Mouse (Mus musculus) urinary bladder, postnatal 25 days (tissue): Measurements from ENCODE around the gene Gm45837.

Experiments used
- DNase-seq: peaks from one replicate; pipeline ENCODE4 v3.0.0; 2022; ENCODE audit warnings: low spot score

Gm45837 gene

DNA sequence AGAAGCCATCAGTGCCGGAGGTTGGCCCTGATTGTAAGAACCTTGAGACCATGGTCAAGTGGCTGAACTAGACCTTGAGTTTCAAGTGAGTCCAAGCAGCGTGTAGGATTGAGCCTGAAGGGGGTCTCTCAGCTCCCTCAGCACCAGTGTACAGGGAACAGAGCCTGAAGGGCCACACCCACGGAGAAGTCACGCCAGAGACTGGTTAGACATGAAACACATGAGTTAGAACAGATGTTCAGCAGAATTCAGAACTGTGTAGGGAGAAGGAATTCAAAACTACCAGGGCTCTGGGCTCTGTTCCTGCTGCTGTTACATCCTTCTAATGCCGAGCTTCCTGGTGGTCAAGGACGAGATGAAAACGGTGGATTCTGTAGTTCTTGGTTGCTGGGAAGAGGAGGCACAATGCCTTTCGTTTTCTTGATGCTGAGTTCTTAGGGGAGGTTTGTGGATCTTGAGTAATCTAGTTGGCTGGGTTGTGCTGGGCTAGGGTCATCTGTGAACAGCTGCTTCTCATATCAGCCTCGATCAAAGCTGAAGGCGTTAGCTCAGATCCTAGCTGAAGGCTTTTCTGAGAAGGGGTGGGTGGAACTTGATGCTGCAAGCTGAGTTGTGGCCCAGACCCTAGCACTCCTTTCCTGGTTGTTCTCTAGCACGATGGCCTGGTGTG, at the start of gene Gm45837:
Gm45837 (plus strand) TSS at position 620 of the 670 bp plus-strand sequence.
- DNase-seq, result no peak

DNA sequence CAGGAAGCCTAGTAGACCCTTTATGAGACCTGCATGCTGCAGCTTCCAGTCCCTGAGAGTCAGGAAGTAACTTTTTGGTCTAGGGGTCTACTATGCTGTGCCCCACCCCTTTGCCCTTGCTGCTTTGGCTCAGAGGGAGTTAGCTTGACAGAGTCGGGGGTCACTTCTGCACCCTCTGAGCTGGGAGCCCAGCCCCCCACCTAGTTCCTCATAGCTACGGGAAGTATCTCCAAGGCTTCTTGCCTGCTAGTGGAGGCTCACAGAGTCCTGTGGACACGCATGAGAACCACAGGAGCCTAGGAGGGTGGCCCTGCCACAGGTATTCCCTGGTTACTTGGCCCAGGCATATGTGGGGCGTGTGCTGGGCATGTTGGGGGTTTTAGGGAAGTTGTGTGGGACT, 49.7 kb upstream of the Gm45837 start:
- DNase-seq, result no peak

DNA sequence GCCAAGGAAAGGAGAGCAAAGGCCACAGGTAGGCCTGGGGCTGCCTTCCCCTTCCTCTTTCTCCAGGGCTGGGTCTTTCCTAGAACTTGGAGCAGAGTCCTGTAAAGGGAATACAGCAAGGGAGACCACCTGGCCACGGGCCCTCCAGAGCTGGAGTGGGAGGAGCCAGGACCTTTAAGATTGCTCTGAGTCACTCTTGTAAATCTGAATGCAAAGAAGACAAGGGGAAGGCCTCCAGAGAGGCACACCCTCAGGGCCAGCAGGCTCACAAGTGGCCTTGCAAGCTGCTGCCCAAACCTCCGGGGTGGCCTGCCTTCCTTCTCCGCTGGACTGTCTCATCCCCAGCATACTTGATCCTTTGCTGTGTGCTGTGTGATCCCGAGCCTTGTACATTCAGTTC, 48.9 kb upstream of the Gm45837 start:
- no peak for DNase-seq

DNA sequence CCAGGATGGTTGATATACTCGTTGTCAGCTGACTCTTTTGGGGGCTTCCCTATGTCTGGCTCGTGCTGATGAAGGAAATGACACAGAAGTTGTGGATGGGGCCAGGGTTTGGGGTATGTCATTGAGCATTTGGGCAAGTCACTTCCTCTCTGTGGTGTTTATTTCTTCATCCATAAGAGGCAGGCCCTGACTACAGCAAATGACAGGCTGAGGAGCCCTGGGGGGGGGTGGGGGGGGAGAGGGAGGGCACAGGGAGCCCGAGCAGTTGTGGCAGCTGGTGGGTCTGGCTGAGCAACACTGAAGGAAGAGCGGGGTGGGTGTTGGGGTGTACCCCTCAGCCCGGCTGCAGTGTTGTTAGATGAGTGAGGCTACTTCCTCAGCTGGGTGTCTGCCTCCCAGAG, 47.9 kb upstream of the Gm45837 start:
- no peak for DNase-seq

DNA sequence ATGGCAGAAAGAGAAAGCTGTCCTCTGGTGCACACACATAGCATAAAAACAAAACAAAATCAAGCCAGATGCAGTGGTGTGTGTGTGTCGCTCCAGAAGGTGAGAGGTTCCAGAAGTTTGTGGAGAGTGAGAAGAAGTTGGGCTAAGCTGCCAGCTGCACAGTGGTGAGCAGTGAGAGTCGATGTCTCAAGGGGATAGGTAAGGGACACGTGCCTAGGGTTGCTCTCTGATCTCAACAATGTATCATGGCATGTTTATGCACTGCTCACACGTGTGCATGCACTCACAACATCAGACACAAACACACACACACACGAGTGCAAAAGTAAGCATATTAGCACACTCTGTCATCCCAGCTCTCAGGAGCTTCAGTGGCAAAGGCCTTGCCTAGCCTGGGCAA, 46.8 kb upstream of the Gm45837 start:
- DNase-seq, result no peak

DNA sequence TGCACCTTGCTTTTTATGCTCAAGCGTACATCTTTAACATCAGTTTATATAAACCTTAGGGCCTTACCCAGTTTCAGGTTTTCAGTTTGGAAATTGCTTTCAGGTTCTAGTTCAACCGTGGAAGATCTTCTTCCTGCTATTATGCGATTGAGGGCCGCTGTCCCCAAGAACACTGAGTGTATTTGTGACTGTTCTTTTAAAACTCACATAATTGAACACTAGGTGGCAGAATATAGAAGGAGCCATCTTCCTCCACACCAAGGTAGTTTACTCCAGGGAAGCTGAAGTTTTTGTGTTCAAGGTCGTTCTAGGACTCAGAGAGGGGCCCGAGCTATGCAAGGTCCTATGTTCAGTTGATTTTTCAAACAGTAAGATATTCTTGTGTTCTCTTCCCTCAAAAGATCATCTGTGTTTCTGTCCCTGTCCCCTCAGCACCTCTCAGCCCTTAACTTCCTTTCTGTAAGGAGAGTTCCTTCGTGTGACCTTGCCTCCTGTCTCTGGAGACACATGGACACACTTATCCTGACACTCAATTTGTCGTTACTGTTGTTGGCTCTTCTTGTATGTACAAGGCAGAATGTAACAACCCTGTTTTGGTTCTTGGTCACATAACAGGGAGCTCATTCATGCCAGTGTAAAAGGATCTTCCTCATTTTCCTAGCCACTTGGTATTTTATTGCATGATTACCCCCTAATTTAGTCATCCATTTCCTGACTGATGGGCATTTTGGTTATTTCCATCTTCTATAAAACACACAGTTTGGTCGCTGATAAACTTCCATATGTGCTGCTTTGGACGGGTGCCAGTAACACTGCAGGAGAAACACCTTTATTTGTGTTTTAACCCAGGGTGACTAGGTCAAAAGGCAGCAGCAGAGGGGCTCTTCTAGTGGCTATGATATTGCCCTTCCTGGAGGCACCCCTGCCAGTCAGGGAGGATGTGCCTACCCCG, 42.5 kb upstream of the Gm45837 start:
- no peak for DNase-seq

DNA sequence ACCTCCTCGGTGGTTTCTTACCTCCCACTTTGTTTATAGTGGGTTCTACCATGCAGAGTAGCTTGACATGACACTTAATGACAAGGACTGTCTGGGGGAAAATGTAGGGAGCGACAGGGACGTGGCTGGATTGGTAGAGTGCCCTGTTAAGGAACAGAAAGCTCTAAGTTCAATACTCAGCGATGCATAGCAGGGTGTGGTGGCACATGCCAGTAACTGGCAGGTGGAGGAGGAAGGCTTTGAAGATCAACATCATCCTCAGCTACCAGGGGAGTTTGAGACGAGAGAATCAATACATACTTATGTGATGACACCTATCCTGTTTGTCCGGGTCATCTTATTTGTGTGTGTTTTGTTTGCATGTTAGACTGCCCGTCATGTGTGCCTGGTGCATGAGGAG, 41.0 kb upstream of the Gm45837 start:
- DNase-seq, result no peak

DNA sequence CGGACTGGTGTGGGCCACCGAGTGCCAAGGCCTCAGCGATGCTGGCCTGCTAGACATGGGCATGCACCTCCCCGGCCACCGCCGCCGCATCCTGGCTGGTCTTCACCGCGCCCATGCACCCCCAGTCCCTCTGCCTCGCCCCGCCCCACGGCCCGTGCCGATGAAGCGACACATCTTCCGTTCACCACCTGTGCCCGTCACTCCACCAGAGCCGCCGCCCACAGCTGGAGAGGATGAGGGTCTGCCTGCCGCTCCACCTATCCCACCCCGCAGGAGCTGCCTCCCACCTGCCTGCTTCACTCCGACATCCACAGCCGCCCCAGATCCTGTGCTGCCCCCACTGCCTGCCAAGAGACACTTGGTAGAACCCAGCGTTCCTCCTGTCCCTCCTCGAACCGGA, 37.6 kb upstream of the Gm45837 start:
- no peak for DNase-seq

DNA sequence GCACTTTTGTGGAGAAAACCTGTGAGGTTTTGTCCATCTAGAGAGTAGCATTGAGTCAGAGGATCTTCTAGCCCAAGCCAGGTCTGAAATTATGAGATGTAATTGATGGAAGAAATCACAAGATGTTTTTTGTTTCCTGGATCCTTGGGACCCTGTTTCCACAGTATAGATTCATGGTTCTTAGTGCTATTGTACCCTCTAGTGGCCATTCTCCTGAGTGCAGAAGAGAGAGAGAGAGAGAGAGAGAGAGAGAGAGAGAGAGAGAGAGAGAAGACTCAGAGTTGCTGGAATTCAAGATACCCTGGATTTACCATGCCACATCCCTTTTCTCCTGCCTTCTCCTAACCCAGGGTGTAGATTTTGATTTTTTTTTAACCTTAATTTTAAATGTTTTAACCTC, 36.5 kb upstream of the Gm45837 start:
- DNase-seq, result no peak

DNA sequence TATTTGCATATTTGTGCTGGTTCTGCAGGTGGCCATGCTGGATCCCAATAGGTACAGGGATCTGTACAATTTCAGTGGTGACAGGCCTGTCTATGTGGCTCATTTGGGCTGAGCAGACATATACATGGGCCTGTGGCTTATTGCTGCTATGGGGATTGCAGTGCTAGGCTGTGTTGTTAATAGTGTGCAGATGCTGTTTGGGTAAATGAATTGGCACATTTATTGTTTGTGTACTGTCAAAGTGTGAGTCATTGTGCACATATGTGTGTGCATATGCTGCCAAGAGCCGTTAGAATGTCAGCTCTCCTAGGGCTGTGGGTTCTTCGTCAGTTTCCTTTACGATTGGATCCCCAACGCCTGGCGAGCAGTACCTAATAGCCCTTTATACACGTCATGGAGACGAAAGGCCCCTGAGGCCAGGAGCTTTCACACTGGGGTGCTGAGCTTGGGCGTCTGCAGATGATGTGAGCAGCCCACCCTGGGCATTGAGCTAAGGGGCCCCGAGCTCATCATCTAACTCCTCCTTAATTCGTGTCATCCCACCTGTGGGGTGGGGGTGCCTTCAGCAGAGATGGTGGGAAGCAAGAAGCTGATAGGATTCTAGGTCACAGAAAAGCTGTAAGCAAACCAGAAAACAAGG, 33.9 kb upstream of the Gm45837 start:
- DNase-seq, result no peak

DNA sequence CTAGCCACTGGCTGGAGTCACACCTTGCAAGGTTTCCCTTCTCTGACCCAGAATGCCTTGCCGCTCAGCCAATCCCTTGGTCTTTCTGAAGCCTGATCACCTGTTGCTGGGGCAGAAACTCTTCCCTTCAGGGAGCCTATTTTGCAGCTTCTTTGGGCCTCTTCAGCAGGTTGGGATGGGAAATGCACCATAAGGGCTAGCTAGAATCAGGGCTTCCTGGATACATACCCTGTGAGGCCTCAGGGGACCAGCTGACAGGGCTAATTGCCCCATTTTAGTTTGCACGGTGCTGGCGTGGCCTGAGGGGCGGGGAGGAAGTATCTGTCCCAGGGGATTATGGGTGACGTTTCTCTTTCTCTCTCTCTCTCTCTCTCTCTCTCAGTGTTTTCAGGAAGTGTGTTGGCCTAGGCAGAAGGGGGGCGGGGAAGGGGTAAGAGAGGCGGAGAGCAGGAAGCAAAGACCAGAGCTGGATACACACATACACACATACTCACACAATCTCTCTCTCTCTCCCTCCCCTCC, 32.9 kb upstream of the Gm45837 start:
- peak; percentile 57 for DNase-seq

DNA sequence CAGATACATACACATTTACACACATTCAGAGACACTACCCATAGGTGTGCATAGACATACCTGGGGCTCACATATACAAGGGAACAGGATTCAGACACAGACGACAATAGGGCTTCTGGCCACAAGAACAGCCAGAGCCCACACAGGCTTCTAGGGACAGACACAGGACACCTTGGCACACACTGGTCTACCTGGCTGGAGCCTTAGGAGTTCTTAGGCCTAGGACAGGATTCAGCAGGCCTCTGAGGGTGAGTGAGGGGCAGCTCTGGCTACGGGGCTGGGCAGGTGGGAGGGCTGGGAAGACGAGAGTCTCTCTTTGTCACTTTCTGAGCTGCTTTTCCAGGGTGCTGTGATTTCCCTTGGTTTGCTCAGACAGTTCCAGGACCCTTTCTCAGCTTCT, 32.4 kb upstream of the Gm45837 start:
- DNase-seq, result no peak

DNA sequence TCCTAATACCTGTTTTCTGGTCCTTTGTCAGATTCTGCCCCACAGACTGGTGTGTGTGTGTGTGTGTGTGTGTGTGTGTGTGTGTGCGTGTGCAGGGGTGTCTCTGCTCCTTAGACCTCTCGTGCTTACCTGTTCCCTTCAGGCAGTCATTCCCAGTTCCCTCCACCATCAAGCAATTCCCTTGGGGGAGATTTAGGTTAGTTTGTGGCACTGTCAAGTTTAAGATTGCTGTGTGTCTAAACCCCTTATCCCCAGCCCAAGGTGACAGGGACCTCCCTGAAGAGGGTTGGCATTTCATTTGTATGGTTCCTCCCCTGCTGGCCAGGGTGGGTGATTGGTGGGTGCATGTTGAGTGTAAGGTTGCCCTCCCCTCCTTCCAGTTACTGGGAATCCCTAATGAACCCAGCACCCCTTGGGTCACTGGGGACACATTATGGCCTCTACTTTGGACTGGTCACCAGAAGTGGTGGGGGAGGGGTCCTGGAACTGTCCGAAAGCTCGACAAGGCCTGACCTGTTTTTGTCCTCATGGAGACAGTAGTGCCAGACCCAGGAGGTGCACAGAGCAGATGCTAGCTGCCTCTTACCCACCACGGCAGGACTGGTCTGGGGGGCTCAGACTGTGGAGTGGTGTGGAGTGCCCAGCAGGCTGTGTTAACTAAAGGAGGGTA, 31.8 kb upstream of the Gm45837 start:
- DNase-seq, result no peak

DNA sequence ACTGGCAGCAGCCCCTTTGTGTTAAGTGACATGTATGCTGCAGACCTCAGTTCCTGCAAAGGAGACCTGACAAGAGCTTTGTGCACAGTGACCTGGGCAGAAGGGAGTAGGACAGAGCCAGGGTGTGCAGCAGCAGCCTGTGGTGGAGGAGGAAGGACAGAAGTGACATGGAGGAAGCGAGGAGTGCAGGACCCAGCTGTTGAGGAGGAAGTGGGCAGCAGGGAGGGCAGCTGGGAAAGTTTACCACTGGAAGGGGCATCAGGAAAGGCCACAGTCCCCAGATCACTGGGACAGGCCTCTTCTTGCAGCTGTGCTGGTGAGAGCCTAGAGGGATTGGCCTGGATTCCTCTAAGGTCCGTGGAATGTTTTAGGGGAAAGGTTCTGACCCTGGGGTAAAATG, 31.0 kb upstream of the Gm45837 start:
- no peak for DNase-seq

DNA sequence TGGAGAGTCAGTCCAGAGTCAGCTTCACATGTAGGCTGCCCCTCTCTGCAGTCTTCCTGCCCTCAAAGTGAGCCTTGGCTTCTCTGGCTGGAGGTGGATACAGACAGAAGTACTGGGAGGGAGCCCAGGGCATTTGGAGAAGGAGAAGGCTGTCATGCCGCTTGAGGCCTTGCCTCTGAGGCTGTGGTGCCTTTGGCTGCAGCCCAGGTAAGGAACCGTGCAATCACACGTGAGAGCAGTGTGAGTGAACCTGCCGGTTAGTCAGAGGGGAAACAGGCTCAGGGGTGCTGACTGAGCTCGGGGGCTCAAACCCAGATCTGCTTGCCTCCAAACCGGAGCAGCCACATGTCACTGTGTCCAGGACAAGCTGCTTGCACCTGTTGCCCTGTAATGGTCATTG, 29.2 kb upstream of the Gm45837 start:
- DNase-seq, result no peak

DNA sequence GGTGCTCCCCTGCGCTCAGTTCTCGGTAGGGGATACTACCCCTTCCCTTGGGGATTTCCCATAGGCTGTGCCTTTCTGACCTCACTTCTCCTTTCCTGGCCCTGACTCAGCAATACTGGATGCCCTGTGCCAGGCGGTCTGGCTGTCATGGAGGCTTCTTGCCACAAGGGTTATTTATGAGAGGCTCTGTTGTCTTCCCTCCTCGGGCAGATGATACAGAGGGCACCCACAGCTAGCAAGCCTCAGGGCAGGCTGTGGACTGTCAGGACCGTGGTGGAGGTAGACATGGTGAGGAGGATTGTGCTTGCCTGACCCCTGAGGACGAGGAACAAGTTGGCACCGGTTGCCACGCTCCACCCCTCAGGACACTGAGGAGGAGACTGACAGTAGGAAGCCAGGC, 28.3 kb upstream of the Gm45837 start:
- DNase-seq, result no peak

DNA sequence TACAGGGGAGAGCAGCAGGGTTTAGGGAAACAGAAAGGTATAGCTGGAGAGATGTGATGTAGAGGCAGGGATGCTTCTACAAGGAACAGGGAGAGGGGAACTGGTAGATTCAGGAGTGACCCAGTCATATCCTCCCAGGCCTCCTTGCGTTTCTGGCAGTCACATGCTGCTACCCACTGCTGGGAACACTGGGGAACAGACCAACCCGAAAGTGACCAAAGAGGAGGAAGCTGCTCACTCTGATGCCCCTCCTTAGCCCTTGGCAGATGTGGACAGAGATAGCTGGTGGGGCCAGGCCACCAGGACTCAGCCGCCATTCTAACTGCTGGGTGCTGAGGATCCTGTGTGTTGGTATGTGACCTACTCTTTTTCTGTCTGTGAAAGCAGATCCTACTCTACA, 26.9 kb upstream of the Gm45837 start:
- DNase-seq, result no peak

DNA sequence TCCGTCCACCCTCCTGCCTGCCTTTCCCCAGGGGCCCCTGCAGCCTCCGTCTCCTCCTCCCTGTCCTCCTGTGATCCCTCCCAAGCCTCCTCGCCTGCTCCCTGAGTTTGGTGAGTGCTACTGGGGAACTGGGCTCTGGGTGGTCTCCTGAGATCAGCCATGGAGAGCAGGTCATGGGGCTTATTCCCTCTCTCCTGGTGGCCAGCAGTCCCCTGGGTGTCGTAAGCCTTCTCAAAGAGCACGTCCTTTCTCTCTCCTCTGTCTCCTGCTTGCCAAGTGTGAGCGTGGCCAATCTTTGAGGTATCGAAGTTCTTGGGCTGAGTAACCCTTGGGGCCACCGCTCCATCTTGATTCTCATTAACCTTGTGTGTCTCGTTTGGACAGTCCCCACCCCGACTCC, 25.8 kb upstream of the Gm45837 start:
- no peak for DNase-seq

DNA sequence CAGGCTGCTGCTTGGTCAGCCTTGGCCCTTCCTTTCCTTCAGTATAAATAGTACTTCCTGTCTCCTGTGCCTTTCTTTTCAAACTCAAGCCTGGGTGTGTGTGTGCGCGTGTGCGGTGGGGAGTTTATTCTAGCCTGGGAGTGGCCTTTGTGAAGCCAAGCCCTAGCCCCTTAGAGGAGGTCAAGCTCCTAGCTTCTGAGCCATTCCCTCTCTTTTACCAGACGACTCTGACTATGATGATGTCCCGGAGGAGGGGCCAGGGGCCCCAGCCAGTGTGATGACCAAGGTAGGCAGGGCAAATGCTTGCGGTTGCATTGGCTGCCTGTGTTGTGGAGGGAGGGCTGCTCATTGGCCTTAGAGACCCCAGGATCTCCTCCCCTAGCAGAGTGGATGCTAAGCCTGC, 25.4 kb upstream of the Gm45837 start:
- DNase-seq, result no peak

DNA sequence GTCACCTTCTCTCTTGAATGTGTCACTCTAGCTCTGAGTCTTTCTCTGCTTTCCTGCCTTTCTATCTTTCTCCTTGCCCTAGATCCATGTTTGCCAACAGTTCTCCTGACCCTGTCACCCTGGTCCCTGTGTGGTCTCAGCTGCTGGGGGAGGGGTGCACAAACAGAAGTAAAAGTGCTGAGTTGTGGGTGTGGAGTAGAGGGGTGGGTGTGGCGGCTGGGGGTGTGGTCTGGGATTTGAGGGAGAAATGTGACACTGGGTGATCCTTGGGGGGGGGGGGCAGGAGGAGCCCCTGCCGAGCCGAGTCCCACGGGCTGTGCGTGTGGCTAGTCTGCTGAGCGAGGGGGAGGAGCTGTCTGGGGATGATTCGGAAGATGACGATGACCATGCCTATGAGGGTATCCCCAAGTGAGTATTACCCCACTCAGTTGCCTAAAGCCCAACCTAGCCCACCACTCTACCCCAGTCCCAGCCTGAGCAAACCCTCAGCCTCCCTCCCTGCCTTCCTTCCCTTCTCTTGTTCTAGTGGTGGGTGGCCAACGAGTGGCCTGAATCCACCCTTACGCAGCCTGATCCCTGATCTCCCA, 24.7 kb upstream of the Gm45837 start:
- DNase-seq, result no peak

DNA sequence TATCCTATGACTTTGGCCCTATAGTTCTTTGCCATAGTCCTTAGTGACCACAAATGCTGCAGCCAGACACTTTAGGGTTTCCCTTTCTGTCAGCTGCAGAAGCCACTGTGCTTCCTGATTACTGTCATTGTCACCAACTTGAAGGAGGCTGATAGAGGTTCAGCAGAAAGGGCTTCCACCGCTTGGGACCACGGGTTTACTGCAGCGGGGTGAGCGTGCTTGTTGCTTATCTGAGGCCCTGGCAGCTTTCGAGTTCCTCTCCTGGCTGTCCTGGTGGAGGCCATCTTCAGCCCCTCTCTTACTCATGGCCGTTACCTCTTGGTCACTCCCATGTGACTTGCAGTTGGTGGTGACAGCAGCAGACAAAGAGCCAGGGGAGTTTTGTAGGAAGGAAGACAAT, 21.4 kb upstream of the Gm45837 start:
- no peak for DNase-seq

DNA sequence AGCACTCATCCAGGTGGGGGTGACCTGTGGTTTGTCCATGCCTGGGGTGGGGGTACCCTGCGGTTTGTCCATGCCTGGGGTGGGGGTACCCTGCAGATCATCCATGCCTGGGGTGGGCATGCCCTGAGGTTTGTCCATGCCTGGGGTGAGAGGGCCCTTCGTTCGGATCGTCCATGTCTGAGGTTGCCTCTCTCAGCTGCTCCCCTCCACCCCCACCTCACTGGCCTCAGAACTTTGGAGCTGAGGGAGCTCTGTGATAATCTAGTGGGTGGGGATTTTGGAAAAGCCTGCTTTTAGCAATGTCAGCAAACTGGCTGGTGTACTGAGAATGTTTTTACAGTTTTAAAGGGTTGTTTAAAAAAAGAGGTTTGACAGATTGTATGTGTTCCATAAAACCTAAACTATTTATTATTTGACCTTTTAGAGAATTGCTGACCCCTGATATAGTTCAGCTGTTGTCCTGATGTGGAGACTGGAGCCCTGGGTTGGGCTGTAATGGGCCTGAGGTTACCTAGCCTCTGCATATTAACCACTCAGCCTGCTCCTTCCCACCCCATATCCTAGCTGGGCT, 18.7 kb upstream of the Gm45837 start:
- DNase-seq, result no peak
